Mouse (Mus musculus) heart, postnatal 0 days (tissue): ENCODE results near the gene Nr2f6. TPM values are rescaled to one million over a fixed set of nuclear protein-coding genes. Genes with fewer than 3 reads are reported as not detected.

Experiments used
- ATAC-seq: fragments of 200-750 bp; cut with Nextera tagmentation; 2 replicates; pipeline ENCODE4 v1.8.0; 2017; ENCODE audit warnings: low read depth, moderate number of reproducible peaks, moderate library complexity; ENCODE audit not compliant: insufficient read depth
- DNase-seq: peaks from one replicate; pipeline ENCODE4 v3.0.0-alpha.2; 2016; ENCODE audit warnings: low spot score
- H3K27ac ChIP-seq: fragments of 300-500 bp; sonication (generic); 2 replicates; pipeline ENCODE4 v1.5.1; 2014; ENCODE audit warnings: low read depth, mild to moderate bottlenecking
- H3K27me3 ChIP-seq: fragments of 300-500 bp; sonication (generic); 2 replicates; pipeline ENCODE4 v1.6.1; 2014; ENCODE audit warnings: low read length, mixed read lengths; ENCODE audit not compliant: control insufficient read depth, insufficient read depth
- H3K36me3 ChIP-seq: fragments of 300-500 bp; sonication (generic); replicated peaks from 2 replicates; pipeline ENCODE4 v1.6.1; 2014; ENCODE audit warnings: low read length, mixed read lengths; ENCODE audit not compliant: control insufficient read depth, insufficient read depth
- H3K4me1 ChIP-seq: fragments of 300-500 bp; sonication (generic); 2 replicates; pipeline ENCODE4 v1.6.1; 2014; ENCODE audit warnings: antibody characterized with exemption; ENCODE audit not compliant: control insufficient read depth, insufficient read depth
- H3K4me2 ChIP-seq: fragments of 300-500 bp; sonication (generic); 2 replicates; pipeline ENCODE4 v1.6.1; 2014; ENCODE audit warnings: low read depth, mild to moderate bottlenecking, low read length, moderate library complexity
- H3K4me3 ChIP-seq: fragments of 300-500 bp; sonication (generic); 2 replicates; pipeline ENCODE4 v1.5.1; 2014; ENCODE audit warnings: low read depth, low read length
- H3K9ac ChIP-seq: fragments of 300-500 bp; sonication (generic); replicated peaks from 2 replicates; pipeline ENCODE4 v1.6.1; 2014; ENCODE audit warnings: low read depth, low read length, mixed read lengths
- H3K9me3 ChIP-seq: fragments of 300-500 bp; sonication (generic); replicated peaks from 2 replicates; pipeline ENCODE4 v1.6.1; 2016; ENCODE audit warnings: low read length; ENCODE audit not compliant: control insufficient read depth
- CTCF ChIP-seq: IDR thresholded peaks from 2 replicates; pipeline ENCODE4 v1.5.1; 2016; ENCODE audit warnings: antibody characterized with exemption, control low read depth, low read depth
- EP300 ChIP-seq: IDR thresholded peaks from 2 replicates; pipeline ENCODE4 v1.6.1; 2016; ENCODE audit warnings: antibody characterized with exemption, low read depth
- WGBS: fragments of 180-500 bp; shearing (Covaris S2); extraction: QIAGEN DNeasy Blood & Tissue Kit; methylation state at CpG from one replicate; pipeline ENCODE4 v1.1.7; 2014; 5-methylcytosine and 5-hydroxymethylcytosine counted together
- polyA plus RNA-seq: library from polyadenylated mRNA; unstranded; fragments of >200 nt; fragmentation: Nextera tagmentation; extraction: Ambion mirVana; gene quantifications from 2 replicates; pipeline ENCODE4 v1.2.1, GENCODE M21; 2015
- total RNA-seq: library from RNA; depleted of rRNA; stranded (reverse); fragments of >200 nt; gene quantifications from 2 replicates; pipeline ENCODE4 v1.2.3, GENCODE M21; 2014; ENCODE audit warnings: low replicate concordance

The Nr2f6 gene
- total and polyA plus RNA-seq, 2 experiments from 2014 or later = 38.3 to 162 TPM

DNA sequence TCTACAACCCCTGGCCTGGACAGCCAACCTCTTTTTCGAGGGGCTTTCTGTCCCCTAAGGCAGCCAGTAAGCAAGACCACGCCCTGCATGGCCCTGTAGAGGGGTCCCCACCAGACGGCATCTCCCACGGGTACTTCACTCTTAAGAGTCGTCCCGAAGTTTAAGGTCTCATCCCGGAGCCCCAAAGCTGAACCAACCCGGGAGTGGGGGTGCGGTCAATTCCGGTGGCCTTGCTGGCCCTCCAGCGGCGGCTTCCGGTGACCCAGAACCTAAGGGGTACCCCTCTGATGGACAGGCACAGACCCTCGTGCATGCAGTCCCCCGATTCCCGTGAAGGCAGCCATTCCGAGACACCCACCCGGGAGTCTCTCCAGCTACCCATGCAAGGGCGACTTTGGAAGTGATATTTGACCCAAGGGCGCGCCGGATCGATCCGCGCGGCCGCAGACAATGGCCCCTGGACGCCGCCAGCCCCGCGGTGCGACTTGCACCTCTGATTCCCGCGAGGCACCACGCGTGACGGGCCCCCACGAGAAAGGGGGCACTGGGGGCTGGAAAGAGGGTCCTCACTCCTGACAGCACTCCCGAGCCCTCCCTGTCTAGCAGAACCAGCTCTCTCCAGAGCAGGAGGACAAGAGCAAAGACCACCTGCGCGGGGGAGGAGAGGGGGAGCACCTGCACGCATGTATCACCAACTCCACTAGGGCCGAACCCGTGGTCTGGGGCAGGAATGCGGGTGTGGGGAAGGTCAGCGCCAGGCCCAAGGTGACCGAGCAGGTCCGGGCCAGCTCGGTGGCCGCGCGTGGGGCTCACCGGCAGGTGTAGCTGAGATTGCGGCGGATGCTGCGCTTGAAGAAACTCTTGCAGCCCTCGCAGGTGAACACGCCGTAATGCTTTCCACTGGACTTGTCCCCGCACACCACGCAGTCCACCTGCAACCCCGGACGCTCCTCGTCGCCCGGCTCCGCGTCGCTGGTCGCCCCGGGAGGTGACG is 1.3 kb downstream of the Nr2f6 start:
- H3K4me3 ChIP-seq = peak overlapping the region; percentile 93
- H3K27ac ChIP-seq = peak overlapping the region; percentile 90
- DNase-seq (no peak), ATAC-seq (no peak)
- H3K36me3 ChIP-seq = peaks cover 14% of the 10 kb centered on the region
- H3K4me2 ChIP-seq = peak overlapping the region; percentile 100
- no peaks in the 10 kb centered on the region for H3K27me3 ChIP-seq
- H3K4me1 ChIP-seq = peaks cover 29% of the 10 kb centered on the region
- TF ChIP-seq CTCF = no peak
- no peak for TF ChIP-seq EP300
- 2% methylated on average over 72 of the region's 72 CpGs for WGBS
- peak overlapping the region; percentile 80 for H3K9ac ChIP-seq
- H3K9me3 ChIP-seq = no peaks in the 10 kb centered on the region

DNA sequence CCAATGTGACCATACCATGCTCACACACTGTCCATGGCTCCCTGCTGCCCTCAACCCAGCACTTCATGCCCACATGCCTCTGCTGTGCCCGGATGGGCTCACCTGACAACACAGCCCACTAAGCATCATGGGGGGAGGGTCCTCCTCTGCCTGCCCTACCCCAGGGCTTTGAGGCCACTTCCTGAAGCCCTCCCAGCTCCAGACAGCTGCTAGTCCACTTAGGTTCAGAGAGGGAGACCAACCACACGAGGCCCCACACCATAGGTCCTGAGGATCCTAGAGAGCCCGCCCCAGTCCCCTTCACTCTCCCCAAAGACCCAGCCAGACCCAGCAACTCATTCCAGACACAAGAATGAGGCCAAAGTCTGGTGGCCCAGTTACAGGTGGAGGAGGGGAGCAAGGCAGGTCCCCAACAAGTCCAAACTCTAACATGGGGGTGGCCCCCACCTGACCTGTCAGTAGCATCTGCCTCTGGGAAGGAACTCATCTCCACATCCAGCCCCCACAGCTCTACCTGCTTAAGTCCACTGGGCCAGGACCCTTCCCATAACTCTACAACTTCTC is 2.2 kb downstream of the Nr2f6 start:
- H3K27ac ChIP-seq = peak overlapping the region; percentile 47; the same call in 1 of the 2 replicates
- whole genome bisulfite sequencing = 64% methylated on average over 3 of the region's 3 CpGs

GRCm38 (mm10) chr8:71379008-71379407 is 2.8 kb downstream of the Nr2f6 start:
- H3K27ac ChIP-seq = no peak overlapping the region
- H3K9me3 ChIP-seq = no peaks in the 10 kb centered on the region
- ATAC-seq = no peak
- peaks cover 29% of the 10 kb centered on the region for H3K4me1 ChIP-seq
- 80% methylated on average over 4 of the region's 4 CpGs for WGBS
- H3K36me3 ChIP-seq = peaks cover 29% of the 10 kb centered on the region
- no peaks in the 10 kb centered on the region for H3K27me3 ChIP-seq
- H3K4me2 ChIP-seq = peak overlapping the region; percentile 100; the same call in 1 of the 2 replicates
- TF ChIP-seq CTCF (no peak), EP300 (no peak)
- H3K4me3 ChIP-seq = no peak overlapping the region
- no peak for DNase-seq
- peak overlapping the region; percentile 80 for H3K9ac ChIP-seq

More for the DNA sequence above, 2.2 kb downstream of the Nr2f6 start:
- Histone ChIP-seq H3K9me3 (no peaks in the 10 kb centered on the region), H3K4me1 (peaks cover 29% of the 10 kb centered on the region), H3K27me3 (no peaks in the 10 kb centered on the region), H3K36me3 (peaks cover 23% of the 10 kb centered on the region), H3K9ac (peak overlapping the region; percentile 80), H3K4me2 (peak overlapping the region; percentile 100), H3K4me3 (peak overlapping the region; percentile 93)
- ATAC-seq (no peak), DNase-seq (no peak)
- TF ChIP-seq CTCF (no peak), EP300 (no peak)

DNA sequence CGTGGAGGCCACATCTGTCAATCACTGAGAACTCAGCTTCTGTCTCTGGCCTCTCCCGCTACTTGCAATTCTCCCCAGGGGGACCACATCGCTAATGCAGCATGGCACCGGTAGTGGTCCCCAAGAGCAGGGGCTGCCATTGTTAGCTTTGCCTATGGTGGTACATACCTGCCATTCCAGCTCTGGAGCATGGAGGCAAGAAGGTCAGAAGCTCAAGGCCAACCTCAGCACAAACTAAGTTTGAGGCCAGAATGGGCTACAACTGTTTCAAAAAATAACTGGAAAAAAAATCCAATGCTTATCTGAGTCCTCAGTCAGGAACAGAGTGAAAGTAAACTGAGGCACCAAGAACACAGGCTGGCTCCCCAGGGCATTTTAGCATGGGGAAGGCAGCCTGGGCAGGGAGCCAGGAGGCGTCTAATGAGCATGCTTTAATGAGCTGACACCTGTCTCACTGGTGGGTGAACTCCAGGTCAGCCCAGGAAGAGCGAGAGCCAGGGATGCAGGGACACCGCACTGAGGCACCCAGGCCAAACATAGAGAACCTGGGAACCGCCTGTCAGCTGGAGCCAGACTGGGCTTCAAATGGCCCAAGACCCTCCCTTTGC is 5.2 kb downstream of the Nr2f6 start:
- ATAC-seq (no peak), DNase-seq (no peak)
- peak overlapping the region; percentile 47; the same call in 1 of the 2 replicates for H3K4me2 ChIP-seq
- H3K4me3 ChIP-seq = no peak overlapping the region
- WGBS = 52% methylated on average over 8 of the region's 8 CpGs
- no peak for TF ChIP-seq CTCF
- no peak for TF ChIP-seq EP300
- peaks cover 40% of the 10 kb centered on the region for H3K36me3 ChIP-seq
- no peak overlapping the region for H3K9ac ChIP-seq
- H3K4me1 ChIP-seq = peaks cover 29% of the 10 kb centered on the region
- no peak overlapping the region for H3K27ac ChIP-seq
- H3K27me3 ChIP-seq = no peaks in the 10 kb centered on the region
- H3K9me3 ChIP-seq = no peaks in the 10 kb centered on the region

DNA sequence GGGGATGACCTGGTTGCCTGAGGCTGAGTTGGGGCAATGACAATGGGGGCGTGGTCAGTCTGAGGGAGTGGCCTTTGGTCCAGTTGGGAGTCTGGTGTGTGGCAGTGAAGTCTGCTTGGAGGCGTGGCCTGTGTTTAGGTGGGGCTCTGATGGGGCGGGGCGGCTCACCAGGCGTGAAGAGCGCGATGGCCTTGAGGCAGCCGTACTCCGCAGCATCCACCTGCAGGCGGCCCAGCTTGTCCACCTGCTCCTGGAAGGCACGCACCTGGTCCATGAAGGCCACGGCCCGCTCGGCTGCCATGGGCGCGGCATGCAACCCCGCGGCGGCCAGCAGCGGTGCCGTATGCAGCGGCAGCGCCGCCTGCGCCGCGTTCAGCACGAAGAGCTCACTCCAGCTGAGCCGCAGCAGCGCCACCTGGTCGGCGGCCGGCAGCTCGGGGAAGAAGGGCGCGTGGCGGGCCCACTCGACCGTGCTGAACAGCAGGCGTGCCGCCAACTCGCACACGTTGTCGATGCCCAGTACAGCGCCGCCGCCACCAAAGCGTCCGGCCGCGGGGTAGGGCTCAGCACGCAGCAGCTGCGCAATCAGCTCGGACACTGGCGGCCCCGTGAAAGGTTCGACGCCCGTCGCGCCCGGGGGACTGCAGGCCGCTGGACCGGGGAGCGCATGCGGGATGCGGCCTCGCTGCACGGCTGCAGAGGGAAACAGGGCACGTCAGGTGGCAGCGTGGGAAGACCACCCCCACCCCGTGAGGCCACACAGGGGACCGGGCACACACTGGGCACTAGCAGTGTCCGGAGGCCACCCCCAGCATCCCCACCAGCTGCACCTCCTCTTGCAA is 6.0 kb downstream of the Nr2f6 start:
- Histone ChIP-seq H3K4me3 (no peak overlapping the region; the same call in 1 of the 2 replicates), H3K27ac (peak overlapping the region; percentile 46), H3K27me3 (no peaks in the 10 kb centered on the region), H3K4me1 (peaks cover 30% of the 10 kb centered on the region), H3K36me3 (peaks cover 40% of the 10 kb centered on the region), H3K4me2 (peak overlapping the region; percentile 47), H3K9ac (no peak overlapping the region), H3K9me3 (no peaks in the 10 kb centered on the region)
- ATAC-seq = peak; percentile 8; the same call in 1 of the 2 replicates
- peak; percentile 47 for DNase-seq
- TF ChIP-seq EP300 (no peak), CTCF (peak; percentile 35)
- WGBS = 25% methylated on average over 72 of the region's 74 CpGs
